Mouse (Mus musculus) spleen, adult 18-20 months (tissue): Measurements from ENCODE around the gene Aox4.
A peak's percentile ranks its signal among the peaks of the same experiment; 100 is the strongest.

Source experiments
- DNase-seq, 2 experiments: peaks; one replicate each; pipeline ENCODE4 v3.0.0; 2022; ENCODE audit warnings: mixed read lengths in 2 of 2

The Aox4 gene

GRCm38 (mm10) chr1:58253466-58253865 lies 43.3 kb downstream of the Aox4 start:
- DNase-seq: no peak

GRCm38 (mm10) chr1:58257195-58257991 lies 47.2 kb downstream of the Aox4 start:
- no peak for DNase-seq

- DNase-seq: no peak
Observed at GRCm38 (mm10) chr1:58260311-58260710, 50.1 kb downstream of the Aox4 start.

- no peak for DNase-seq
Observed at GRCm38 (mm10) chr1:58268231-58268630, 58.0 kb downstream of the Aox4 start.

DNA sequence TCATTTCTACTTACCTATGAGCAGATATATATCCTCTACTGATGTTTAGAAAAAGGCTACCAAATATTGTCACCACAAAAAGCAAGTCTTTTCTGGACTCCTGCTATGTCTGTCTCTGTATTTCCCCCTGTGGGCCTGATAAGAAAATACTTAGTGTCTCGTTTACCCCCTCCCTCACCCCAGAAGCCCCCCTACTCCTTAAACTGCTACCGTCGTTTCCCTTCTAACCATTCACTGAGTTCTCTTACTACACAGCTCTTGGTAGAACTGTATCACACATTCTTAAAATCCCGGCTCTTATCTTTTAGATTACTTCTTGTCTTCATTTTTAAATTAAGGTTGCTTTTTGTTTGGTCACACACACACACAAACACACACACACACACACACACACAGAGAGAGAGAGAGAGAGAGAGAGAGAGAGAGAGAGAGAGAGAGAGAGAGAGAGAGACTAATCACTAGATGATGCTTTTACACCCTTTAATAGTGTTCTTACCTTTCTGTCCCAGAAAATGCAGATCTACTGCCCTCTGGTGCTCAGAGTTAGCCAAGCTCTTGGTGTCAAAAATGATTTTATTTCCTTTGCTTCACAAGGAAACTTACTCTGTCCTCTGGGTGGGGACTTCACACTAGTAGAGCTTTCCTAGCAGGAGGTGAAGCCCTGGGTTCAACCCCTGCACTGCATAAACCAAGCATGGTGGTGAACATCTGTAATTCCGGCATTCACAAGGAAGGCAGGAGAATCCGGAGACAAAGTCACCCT lies 60.8 kb downstream of the Aox4 start:
- DNase-seq: peak in 1 of 2 experiments; percentile 18

DNA sequence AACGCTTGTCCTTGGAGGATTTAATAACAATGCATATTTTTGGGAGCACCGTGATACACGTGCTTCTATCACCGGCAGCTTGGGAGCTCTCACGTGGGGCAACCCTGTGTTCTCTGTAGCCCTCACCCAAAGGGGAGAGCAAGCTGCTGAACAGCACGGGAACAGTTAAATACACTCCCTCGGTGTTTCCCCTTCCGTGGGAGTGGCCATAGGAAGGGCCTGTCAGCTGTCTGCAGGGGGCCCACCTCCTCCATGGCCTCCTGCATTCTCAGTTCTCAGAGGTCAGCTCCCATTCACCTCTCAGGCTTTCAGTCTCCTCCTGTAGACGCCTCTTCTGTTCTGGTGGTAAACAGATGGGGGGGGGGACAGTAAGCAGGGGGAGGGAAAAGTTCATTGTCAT lies 65.7 kb downstream of the Aox4 start:
- no peak for DNase-seq

DNA sequence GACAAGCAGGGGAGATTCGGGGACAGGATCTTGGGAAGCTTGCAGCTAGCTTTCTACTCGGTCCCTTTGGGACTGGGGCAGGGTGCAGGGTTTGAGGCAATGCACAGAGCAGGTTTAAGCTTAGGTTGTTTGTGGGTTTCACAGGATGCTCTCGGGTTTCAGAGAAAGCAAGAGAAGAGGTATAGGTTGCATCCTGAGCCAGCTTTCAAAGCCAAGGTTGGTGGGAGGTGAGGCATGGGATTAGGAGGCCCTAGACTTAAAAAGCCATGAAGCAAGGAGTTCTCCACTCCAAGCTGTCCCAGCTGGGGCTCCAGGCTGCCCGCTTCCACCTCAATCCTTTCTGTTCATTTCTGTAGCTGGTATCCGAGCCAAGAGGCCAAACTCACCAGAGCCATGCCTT lies 67.8 kb downstream of the Aox4 start, which contains the start of gene Aox2:
Gene Aox2 (plus strand): TSS at position 301 of the 400 bp plus-strand sequence.
- no peak for DNase-seq

DNA sequence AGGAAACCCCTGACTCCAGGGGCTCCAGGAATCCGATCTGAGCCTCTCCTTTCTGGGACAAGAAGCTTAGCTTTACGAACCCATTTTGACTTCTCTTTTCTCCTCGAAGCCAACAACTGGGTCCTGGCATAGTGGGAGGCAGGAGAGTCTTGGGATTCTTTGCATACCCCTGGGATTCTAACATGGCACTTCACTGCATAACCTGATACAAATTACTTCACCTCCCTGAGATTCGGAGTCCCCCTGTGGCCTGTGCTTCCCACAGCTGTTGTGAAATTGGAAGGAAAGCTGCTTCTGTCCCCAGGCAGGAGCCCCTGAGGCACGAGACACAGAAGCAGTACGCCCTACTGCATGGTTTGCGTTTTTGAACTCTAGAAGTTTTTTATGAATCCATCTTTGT lies 68.3 kb downstream of the Aox4 start:
- DNase-seq: no peak

GRCm38 (mm10) chr1:58280381-58280780 lies 70.2 kb downstream of the Aox4 start:
- no peak for DNase-seq

DNA sequence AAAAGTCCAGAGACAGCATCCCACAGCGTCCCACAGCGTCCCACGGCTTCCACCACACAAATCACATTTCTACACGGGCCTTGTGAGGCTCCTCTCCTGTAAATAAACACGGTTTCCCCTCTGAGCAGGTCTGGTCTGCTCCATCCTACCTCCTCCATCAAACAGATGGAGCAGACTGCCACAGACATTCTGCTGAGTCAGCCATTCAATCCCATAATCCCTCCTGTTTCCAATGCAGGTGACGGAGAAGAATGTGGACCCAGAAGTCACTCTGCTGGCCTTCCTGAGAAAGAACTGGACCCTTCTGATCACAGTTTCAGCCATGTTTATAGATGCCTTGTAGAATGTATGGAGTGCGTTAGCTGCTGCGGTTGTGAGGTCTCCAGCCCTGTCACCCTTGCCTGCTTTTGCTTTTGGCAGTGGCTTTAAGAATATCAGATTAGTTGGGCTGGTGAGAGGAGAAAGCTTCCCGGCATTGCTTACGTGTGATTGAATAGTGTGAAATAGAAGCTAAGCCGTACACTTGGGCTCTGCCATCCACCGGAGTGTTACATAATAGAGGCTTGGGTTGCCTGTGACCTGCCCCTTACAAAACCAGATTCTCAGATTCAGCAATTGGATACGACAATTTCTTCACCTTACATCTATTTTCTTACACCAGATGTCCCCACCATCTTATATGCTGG lies 70.9 kb downstream of the Aox4 start:
- no peak for DNase-seq

GRCm38 (mm10) chr1:58281625-58281988 lies 71.4 kb downstream of the Aox4 start:
- no peak for DNase-seq

- no peak for DNase-seq
Observed at GRCm38 (mm10) chr1:58284505-58284904, 74.3 kb downstream of the Aox4 start.

GRCm38 (mm10) chr1:58288091-58288490 lies 77.9 kb downstream of the Aox4 start:
- no peak for DNase-seq

- DNase-seq: no peak
Observed at GRCm38 (mm10) chr1:58289863-58290469, 79.8 kb downstream of the Aox4 start.

GRCm38 (mm10) chr1:58291394-58292300 lies 81.5 kb downstream of the Aox4 start:
- DNase-seq: no peak

GRCm38 (mm10) chr1:58294730-58295129 lies 84.5 kb downstream of the Aox4 start:
- DNase-seq: no peak

DNA sequence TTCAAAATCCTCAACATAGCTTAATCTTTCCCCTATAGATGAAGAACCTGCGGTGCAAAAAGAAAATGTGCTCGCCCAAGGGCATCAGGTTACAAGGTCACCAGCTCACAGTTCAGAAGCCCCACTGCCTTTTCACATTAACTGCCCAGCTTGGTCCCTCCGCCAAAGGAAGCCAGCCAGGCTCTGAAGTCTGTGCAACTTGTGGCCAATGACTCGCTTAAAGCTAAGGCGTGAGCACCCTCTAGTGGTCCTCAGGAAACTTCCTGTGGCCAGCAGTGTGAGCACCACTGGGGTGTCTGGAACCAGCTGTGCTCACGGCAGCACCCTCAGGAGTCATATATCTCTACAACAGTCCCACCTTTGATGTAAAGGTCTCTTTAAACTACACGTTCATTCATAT lies 86.1 kb downstream of the Aox4 start:
- DNase-seq: peak; percentile 39 to 68

DNA sequence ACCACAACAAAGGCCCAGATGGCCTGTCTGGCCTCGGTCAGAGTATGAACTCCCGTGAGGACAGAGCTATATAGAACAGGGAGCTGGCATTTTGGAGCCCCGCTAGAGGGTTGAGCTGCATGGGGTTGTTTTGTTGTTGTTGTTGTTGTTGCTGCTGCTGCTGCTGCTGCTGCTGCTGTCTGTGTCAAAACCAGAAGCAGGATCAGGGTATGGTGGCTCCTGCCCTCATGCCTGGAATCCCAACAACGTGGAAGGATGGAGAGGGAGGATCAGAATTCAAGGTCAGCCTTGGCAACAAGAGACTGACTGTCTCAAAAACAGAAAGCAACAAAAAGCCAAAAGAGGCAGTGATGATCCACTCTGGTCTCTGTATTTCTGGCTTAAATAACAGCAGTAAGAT lies 86.6 kb downstream of the Aox4 start:
- no peak for DNase-seq

DNA sequence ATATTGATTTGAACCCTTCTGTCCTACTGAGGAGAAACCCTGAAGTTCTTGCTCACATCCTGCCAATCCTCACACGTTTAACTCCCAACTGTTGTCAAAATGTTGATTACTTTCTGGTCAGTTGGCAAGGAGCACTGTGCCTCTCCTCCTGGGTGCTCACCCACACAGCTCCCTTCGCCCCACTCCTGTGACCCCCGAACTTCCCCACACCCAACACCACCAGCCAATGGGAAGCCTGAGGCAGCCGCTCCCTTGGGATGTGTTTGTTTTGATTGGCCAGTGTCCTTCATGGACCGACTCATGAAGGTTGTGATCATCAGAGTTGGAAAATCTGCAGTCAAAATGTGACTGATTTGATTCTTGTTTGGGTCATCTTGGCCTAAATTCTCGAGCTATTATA lies 88.2 kb downstream of the Aox4 start:
- DNase-seq: no peak

DNA sequence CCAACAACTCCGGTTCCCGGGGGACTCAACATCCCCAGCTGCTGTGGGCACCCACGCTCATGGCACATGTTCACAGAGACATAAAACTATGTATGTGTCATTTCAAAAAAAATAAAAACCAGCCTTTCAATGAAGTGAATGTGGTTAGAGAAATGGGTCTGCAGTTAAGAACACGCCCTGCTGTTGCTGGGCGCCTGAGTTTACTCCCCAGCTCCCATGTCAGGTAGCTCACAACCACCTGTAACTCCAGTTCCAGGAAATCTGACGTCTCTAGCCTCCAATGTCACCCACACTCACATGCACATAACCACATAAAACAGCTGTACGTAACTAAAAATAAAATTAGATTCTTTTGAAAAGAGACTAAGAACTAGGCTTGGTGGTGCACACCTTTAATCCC lies 90.9 kb downstream of the Aox4 start:
- no peak for DNase-seq

GRCm38 (mm10) chr1:58302015-58302414 lies 91.8 kb downstream of the Aox4 start:
- no peak for DNase-seq

GRCm38 (mm10) chr1:58303009-58303408 lies 92.8 kb downstream of the Aox4 start:
- DNase-seq: no peak
